Mouse (Mus musculus): Measurements from ENCODE around the gene BC100530.
"Not testable (repeated sequence)": the region's sequence is repeated elsewhere in the genome, so short reads cannot be mapped to it uniquely, and the experiment has no call there.

Gene BC100530

DNA sequence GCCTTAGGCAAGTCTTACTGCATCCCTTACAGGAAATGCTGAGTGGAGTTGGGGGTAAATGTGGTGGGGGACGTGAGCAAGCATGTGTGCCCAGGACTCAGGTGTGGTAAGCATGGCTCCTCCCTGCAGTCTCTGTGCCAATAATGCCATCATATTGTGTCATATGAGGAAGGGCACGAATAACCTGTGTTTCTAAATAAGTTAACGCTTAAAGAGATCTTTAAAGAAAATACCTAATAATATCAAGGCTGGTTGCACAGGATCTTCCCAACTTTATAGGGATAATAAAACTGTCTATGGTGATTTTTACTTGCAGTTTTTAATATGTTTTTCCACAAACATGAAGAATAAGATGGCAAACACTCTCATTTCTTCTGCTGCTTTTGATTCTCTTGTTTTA, at the start of gene BC100530:
Gene BC100530, minus strand, starts transcription at position 101 of the 400 bp plus-strand sequence.
- DNase-seq, result not testable (repeated sequence)

DNA sequence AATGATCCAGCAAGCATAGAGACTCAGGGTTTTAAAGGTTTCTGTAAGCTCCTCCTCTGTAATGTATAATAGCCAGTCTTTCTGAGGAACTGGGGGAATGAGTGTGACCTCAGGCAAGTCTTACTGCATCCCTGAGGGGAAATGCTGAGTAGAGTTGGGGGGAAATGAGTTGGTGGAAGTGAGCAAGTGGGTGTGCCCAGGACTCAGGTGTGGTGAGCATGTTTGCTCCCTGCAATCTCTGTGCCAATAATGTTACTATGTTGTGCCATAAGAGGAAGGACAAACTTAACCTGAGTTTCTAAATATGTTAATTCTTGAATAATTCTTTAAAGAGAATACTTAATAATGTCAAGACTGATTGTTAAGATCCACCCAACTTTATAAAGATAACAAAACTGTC, 40.8 kb upstream of the BC100530 start, which contains the start of gene Stfa2:
Gene Stfa2, minus strand, starts transcription at position 101 of the 400 bp plus-strand sequence.
- DNase-seq, result no peak

DNA sequence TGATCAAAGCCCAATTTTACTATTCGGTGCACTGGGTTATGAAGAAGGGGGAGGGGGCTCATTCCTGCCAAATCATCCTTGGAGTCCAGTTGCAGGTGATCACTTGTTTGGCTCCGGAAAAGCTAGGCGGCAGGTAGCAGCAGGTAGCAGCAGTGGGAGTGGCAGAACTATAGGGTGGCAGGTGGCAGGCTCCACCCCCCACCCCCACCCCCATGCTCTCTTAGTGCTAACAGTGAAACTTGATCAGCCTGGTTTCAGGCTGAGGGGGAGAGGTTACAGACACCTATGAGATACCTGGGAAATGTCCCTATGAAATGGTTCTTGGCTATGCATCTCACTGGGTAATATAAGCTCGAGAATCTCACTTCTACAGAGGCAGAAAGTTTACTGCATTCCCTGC, 21.5 kb upstream of the BC100530 start:
- no peak for DNase-seq

DNA sequence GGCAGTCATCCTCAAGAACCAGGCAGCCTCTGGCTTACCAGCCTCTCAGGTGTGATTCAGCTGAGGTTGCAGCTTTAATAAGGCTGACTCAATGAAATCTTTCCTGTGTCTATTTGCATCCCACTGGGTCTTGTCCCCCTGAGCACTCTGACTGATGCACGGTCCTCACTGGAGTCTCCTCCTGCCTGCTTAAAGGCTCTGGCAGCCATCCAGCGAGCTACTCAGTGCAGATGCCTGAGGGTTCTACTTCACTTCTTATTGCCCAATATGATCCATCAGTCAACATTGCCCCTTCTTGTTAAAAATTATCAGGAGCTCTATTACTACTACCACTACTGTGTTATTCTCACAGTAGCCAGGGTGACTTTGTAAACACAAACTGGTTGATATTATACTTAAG, 30.4 kb downstream of the BC100530 start:
- DNase-seq, result no peak

DNA sequence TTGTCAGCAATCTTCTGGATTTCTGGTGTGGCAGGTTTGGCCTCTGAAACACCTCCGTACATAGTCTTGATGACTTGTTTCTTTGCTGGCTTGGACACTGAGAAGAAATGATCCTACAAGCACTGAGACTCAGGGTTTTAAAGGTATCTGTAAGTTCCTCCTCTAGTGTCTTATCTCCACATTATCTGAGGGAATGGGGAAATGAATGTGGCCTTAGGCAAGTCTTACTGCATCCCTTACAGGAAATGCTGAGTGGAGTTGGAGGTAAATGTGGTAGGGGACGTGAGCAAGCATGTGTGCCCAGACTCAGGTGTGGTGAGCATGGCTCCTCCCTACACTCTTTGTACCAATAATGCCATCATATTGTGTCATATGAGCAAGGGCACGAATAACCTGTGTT, 33.3 kb downstream of the BC100530 start, which contains the start of gene BC117090:
Gene BC117090, minus strand, starts transcription at position 101 of the 400 bp plus-strand sequence.
- DNase-seq, result no peak

DNA sequence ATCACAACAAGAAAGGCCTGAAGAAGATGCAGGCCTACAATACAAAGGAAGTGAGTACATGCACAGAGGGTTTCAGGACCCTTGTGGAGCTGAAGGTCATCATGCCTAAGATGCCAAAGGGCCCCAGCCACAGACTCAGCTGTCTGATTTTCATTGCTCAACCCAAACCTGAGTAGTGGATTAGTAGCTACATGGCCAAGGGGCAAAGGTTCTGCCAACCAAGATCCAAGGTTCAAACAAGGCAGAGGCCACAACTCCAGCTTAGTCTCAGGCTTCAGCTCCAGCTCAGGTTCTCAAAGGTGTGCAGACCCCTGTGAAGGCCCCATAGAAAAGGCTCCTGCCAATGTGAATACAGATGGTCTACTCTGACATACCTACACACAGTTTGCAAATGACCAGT, 48.3 kb downstream of the BC100530 start:
- DNase-seq, result no peak

DNA sequence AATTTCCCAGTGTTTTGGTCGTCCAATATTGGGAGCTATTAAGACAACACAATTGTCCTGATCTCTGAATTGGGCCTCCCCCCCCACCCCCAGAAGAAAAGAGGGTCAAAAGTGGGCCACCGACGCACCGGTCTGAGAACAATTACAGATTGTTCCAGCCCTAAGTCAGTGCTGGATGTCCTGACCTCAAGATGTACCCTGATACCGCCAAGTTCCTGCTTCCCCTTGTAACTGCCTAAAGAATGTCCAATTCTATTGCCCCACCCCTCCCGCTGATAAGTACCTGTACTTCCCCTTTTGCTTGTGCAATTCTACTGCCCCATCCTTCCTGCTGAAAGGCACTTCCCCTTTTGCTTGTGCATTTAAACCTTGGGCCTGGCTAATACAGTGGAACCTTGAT, 51.4 kb downstream of the BC100530 start:
- not testable (repeated sequence) for DNase-seq
